Mouse (Mus musculus) midbrain, embryonic 16.5 days (tissue): ENCODE measurements around the gene Hist1h2ah. TPM values are rescaled to one million over a fixed set of nuclear protein-coding genes. Genes with fewer than 3 reads are reported as not detected.

Experiments used
- ATAC-seq: fragments of 200-750 bp; cut with Nextera tagmentation; 2 replicates; pipeline ENCODE4 v1.8.0; 2017; ENCODE audit warnings: moderate TSS enrichment
- H3K27ac ChIP-seq: fragments of 300-500 bp; sonication (generic); 2 replicates; pipeline ENCODE4 v1.5.1; 2014; ENCODE audit warnings: mild to moderate bottlenecking, low read length, mixed read lengths
- H3K27me3 ChIP-seq: fragments of 300-500 bp; sonication (generic); 2 replicates; pipeline ENCODE4 v1.6.1; 2014; ENCODE audit warnings: low read depth, low read length, mixed read lengths; ENCODE audit not compliant: control insufficient read depth, insufficient read depth
- H3K36me3 ChIP-seq: fragments of 300-500 bp; sonication (generic); 2 replicates; pipeline ENCODE4 v1.6.1; 2014; ENCODE audit warnings: mild to moderate bottlenecking, low read length, moderate library complexity, mixed read lengths; ENCODE audit not compliant: control insufficient read depth, insufficient read depth
- H3K4me1 ChIP-seq: fragments of 300-500 bp; sonication (generic); 2 replicates; pipeline ENCODE4 v1.6.1; 2014; ENCODE audit warnings: mild to moderate bottlenecking, low read length, mixed read lengths; ENCODE audit not compliant: control insufficient read depth, insufficient read depth
- H3K4me2 ChIP-seq: fragments of 300-500 bp; sonication (generic); 2 replicates; pipeline ENCODE4 v1.6.1; 2014; ENCODE audit warnings: mild to moderate bottlenecking, low read length, mixed read lengths
- H3K4me3 ChIP-seq: fragments of 300-500 bp; sonication (generic); 2 replicates; pipeline ENCODE4 v1.5.1; 2014; ENCODE audit warnings: low read depth, mild to moderate bottlenecking, low read length, moderate library complexity, mixed read lengths
- H3K9ac ChIP-seq: fragments of 300-500 bp; sonication (generic); 2 replicates; pipeline ENCODE4 v1.6.1; 2014; ENCODE audit warnings: low read depth, low read length, mixed read lengths
- H3K9me3 ChIP-seq: fragments of 300-500 bp; sonication (generic); replicated peaks from 2 replicates; pipeline ENCODE4 v1.6.1; 2014; ENCODE audit warnings: mild to moderate bottlenecking, low read length, mixed read lengths; ENCODE audit not compliant: control insufficient read depth, poor library complexity, severe bottlenecking
- WGBS: fragments of 180-500 bp; shearing (Covaris S2); extraction: QIAGEN DNeasy Blood & Tissue Kit; methylation state at CpG from one replicate; pipeline ENCODE4 v1.1.7; 2014; 5-methylcytosine and 5-hydroxymethylcytosine counted together
- polyA plus RNA-seq: library from polyadenylated mRNA; unstranded; fragments of >200 nt; fragmentation: Nextera tagmentation; extraction: Ambion mirVana; gene quantifications from 2 replicates; pipeline ENCODE4 v1.2.1, GENCODE M21; 2015

The Hist1h2ah gene
- polyA plus RNA-seq, 1 experiment from 2014 or later = not detected

DNA sequence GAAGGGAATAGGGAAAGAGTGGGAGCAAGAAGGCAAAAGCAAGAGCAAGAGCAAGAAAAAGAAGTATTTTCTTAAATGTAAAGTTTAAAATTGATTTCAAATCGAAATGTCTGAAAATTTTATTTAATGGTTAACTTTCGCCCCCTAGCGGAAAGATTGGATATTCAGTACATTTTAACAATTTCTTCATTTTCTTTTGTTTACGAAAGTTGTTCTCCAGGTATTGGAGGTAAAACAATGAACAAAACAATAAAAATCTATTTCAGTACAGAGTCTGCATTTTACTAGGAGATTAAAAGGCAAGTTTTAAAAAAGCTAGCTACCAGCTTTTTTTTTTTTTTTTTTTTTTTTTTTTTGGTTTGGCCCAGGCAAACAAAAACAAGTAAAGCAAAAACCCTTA is 4.9 kb downstream of the Hist1h2ah start:
- ATAC-seq = no peak
- H3K9me3 ChIP-seq = no peaks in the 10 kb centered on the region
- WGBS = 15% methylated on average over 4 of the region's 4 CpGs

DNA sequence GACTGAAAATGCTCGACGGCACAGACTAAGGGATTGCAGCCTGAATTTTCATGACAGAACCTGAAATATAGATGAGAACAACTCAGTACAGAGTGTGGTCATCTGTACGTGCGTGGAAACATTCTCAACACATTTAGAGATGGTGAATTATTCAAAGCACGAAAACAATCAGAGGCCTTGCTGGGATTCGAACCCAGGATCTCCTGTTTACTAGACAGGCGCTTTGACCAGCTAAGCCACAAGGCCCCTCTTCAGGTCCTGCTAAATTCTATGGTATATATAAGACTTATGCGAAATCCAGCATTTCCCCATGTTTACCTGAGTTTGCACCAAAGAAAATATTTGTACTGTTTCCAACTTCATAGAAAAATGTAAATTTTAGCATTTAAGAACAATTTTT is 5.4 kb downstream of the Hist1h2ah start:
- Histone ChIP-seq H3K9ac (no peak overlapping the region), H3K27me3 (no peaks in the 10 kb centered on the region)
- WGBS = 30% methylated on average over 8 of the region's 8 CpGs

More for the DNA sequence above, 4.9 kb downstream of the Hist1h2ah start:
- Histone ChIP-seq H3K4me3 (no peak overlapping the region), H3K27ac (no peak overlapping the region), H3K4me2 (no peak overlapping the region), H3K36me3 (no peaks in the 10 kb centered on the region), H3K9ac (no peak overlapping the region), H3K27me3 (no peaks in the 10 kb centered on the region), H3K4me1 (peaks cover 13% of the 10 kb centered on the region)

DNA sequence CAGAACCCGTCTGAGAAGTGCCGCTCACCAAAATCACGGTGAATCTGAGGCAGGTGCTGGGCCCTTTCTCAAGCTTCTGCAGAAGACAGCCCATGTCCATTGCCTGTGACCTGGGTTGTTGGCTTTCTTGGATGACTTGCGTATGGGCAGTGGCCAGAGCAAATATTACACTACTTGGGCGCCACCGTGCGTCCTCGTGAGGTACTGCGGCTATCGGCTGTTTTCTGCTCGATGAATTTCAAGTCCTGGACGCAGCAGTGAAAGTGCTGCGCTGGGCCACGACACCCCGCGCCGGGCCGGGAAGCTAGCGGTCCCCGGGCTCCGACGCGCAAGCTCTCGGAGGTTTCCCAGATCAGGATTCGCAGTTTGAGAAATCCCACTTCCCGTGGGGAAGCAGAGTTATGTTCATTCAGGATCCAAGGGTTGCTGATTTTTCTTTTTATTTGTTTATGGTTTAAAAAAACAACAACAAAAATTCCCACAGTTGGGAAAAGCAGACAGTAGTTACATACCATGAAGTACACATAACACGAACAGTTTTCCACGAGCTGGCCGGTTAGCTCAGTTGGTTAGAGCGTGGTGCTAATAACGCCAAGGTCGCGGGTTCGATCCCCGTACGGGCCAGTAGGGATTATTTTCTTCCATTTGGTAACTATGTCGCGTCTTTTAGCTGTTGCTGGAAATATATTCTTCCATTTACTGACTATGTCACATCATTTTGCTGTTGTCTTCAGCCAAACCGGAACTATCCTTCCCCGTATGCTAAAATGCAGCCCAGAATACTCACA is 6.5 kb downstream of the Hist1h2ah start:
- peaks cover 5% of the 10 kb centered on the region; the same call in 1 of the 2 replicates for H3K4me1 ChIP-seq
- H3K9ac ChIP-seq = peak overlapping the region; percentile 72
- under 1% methylated on average over 40 of the region's 40 CpGs for WGBS
- H3K27ac ChIP-seq = peak overlapping the region; percentile 71
- peak overlapping the region; percentile 78 for H3K4me2 ChIP-seq
- peak; percentile 81 for ATAC-seq
- H3K9me3 ChIP-seq = no peaks in the 10 kb centered on the region
- H3K27me3 ChIP-seq = no peaks in the 10 kb centered on the region; the same call in 1 of the 2 replicates
- H3K4me3 ChIP-seq = peak overlapping the region; percentile 64
- H3K36me3 ChIP-seq = no peaks in the 10 kb centered on the region

More for the DNA sequence above, 5.4 kb downstream of the Hist1h2ah start:
- Histone ChIP-seq H3K4me3 (no peak overlapping the region), H3K36me3 (no peaks in the 10 kb centered on the region), H3K9me3 (no peaks in the 10 kb centered on the region), H3K4me2 (no peak overlapping the region), H3K27ac (no peak overlapping the region), H3K4me1 (peaks cover 11% of the 10 kb centered on the region)
- no peak for ATAC-seq

DNA sequence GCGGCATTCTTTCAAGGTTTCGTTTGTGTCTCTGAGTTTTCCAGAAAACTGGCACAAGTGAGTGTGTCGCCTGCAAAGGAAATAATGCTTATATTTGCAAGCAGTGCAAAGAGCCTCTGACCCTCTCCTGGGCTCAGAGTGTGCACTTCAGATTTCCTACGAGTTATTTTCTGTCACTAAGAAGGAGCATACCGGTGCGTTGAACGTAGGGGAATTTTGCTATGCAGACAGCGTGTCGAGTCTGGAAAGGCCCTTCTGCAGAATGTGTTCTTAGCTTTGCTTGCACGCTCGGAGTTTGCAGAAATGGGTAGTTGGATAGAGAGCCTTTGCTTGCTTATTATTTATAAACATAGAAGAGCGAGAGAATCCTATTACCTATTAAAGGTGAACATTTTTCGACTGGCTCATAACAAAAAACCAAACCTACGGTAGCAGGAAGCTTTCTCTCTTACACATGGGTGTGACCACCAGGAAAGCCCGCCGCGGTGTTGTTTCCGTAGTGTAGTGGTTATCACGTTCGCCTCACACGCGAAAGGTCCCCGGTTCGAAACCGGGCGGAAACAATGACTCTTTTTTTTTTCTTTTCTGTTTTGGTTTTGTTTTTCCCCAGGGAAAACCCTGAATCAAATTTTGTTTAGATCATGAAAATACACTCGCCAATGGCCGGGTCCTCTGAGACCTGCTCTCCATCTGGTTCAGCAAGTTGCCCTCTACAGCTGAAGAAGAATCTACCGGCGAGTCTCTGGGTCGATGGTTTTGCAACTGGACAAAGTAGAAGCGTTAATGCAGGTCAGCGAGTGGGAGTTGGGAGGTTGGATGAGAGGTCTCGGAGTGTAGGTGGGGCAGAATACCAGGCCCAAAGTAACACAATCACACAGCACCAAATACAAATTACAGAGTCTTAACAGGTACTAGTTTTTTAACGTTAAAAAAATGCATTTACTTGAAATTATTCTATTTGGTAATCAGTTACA is 9.0 kb downstream of the Hist1h2ah start:
- WGBS = 1% methylated on average over 35 of the region's 35 CpGs

DNA sequence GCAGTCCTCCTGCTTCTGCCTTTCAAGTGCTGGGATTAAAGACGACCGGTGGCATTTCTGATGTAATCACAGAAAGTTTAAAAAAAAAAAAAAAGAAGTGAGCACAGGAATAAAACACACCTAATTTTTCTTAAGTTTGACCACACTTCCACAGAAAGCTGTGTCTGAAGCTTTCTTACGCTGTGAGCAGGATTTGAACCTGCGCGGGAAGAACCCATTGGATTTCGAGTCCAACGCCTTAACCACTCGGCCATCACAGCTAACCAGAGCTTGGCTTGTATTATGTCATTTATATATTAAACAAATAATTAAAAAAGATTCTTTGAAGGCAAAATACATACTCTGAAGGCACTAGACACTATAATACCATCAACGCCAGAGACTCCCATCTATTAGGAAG is 13.1 kb downstream of the Hist1h2ah start:
- Histone ChIP-seq H3K9ac (no peak overlapping the region), H3K27ac (no peak overlapping the region), H3K4me2 (peak overlapping the region; percentile 55), H3K4me3 (peak overlapping the region; percentile 10), H3K9me3 (no peaks in the 10 kb centered on the region), H3K27me3 (peaks cover 28% of the 10 kb centered on the region), H3K36me3 (no peaks in the 10 kb centered on the region), H3K4me1 (peaks cover 11% of the 10 kb centered on the region)
- peak; percentile 63; the same call in 1 of the 2 replicates for ATAC-seq
- under 1% methylated on average over 9 of the region's 9 CpGs for WGBS

More for the DNA sequence above, 9.0 kb downstream of the Hist1h2ah start:
- Histone ChIP-seq H3K9me3 (no peaks in the 10 kb centered on the region), H3K4me3 (peak overlapping the region; percentile 47), H3K36me3 (no peaks in the 10 kb centered on the region), H3K4me1 (peaks cover 5% of the 10 kb centered on the region; the same call in 1 of the 2 replicates), H3K9ac (peak overlapping the region; percentile 56), H3K27me3 (peaks cover 3% of the 10 kb centered on the region; the same call in 1 of the 2 replicates), H3K4me2 (peak overlapping the region; percentile 56), H3K27ac (peak overlapping the region; percentile 43)
- ATAC-seq = peak; percentile 68; the same call in 1 of the 2 replicates

DNA sequence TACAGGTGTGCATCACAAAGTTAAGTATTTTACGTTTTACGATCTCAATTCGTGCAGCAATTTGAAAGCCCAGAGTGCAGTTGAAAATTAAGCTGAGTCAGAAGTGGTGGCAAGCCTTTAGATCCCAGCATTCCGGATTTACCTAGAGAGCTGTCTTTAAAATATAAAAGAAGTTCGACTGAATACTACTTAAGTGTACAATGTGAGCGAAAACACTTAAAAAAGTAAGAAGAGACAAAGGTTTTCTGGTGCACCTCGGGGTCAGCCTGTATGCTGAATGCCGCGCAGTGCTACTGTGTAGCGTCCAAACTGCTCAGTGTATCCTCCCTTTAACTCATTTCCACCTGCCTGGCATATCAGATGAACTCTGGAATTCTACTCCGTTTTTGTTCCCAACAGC is 13.8 kb downstream of the Hist1h2ah start:
- Histone ChIP-seq H3K27me3 (peaks cover 29% of the 10 kb centered on the region), H3K9ac (no peak overlapping the region), H3K4me3 (peak overlapping the region; percentile 10), H3K27ac (no peak overlapping the region), H3K4me2 (peak overlapping the region; percentile 55), H3K36me3 (no peaks in the 10 kb centered on the region), H3K4me1 (peaks cover 10% of the 10 kb centered on the region), H3K9me3 (no peaks in the 10 kb centered on the region)
- 1% methylated on average over 11 of the region's 11 CpGs for WGBS
- no peak for ATAC-seq

DNA sequence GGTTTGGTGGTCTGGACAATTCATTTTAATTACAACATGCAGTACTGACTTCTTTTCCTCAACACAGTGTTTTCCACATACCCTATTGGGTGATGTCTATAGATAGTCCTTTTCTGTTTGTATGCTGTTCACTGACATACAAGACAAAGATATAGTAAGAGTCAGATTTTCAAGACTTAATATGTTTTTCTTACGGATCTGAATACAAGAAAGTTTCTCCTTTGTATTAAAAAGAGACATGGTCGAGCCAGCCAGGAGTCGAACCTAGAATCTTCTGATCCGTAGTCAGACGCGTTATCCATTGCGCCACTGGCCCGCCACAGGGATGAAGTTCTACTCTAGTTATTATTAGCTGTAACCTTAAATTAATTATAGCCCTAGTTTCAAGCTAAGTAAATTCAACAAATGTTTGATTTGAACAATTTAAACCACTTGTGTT is 14.4 kb downstream of the Hist1h2ah start:
- Histone ChIP-seq H3K36me3 (no peaks in the 10 kb centered on the region), H3K9me3 (no peaks in the 10 kb centered on the region)

DNA sequence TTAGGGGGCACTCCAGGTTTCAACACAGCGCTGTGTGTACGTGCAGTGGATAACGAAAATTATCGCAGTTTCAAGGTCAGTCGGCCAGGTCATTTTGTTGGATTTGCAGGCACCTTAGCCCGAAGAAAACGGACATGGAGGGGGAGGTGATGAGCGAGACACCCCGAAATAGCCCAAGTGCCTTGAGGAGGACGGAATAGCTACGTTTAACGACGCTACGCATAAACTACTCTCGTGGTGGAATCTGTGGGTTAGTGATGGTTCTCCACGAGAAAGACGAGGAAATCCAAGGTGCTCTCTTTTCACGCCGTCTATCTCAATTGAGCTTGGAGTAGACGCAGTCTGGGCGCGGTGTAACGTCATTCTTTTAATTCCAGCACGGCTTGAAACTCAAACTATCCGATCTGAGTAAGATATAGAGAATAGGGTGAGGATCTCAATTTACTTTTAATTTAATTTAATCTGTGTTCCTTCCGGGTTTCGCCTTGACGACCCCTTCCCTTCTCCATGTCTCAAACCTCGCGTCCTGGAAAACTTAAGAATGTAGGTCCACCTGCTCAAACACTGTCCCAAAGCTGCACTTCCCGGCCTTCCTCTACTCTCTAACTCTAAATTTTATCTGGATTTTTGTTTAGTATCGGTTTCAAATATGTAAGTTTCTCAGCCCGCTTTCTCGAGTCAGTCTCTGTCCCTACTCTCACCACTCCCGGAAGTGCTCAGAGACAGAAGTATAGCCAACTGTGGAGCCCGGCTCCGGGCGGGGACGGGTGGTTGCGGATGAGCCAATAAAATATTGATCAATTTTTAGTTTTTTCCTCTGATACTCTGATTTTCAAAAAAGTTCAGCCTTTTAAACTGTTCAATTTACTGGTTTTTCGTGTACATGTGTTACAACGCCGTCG is 15.2 kb downstream of the Hist1h2ah start:
- H3K9me3 ChIP-seq = no peaks in the 10 kb centered on the region; the same call in 1 of the 2 replicates
- no peaks in the 10 kb centered on the region for H3K36me3 ChIP-seq
- peak overlapping the region; percentile 55 for H3K4me2 ChIP-seq
- peaks cover 6% of the 10 kb centered on the region for H3K4me1 ChIP-seq
- H3K4me3 ChIP-seq = peak overlapping the region; percentile 30
- ATAC-seq = no peak
- no peak overlapping the region for H3K9ac ChIP-seq
- no peak overlapping the region for H3K27ac ChIP-seq
- peaks cover 39% of the 10 kb centered on the region for H3K27me3 ChIP-seq
- 1% methylated on average over 44 of the region's 44 CpGs for WGBS

More for the DNA sequence above, 14.4 kb downstream of the Hist1h2ah start:
- H3K4me3 ChIP-seq = peak overlapping the region; percentile 30
- peak overlapping the region; percentile 55 for H3K4me2 ChIP-seq
- peak; percentile 41; the same call in 1 of the 2 replicates for ATAC-seq
- WGBS = 0% methylated on average over 8 of the region's 8 CpGs
- H3K27ac ChIP-seq = no peak overlapping the region
- H3K9ac ChIP-seq = no peak overlapping the region
- peaks cover 33% of the 10 kb centered on the region for H3K27me3 ChIP-seq
- H3K4me1 ChIP-seq = peaks cover 9% of the 10 kb centered on the region
